Comparison of ENCODE assay signal across 15 mouse cellular contexts in genomic region chrX:51614384-51615004, GRCm38 (mm10).
DNase-seq lines count a peak whose midpoint lies in the region; ATAC-seq and TF ChIP-seq lines count a peak whose summit lies in the region.
"Had no signal": no experiment of that assay in that cellular context is flagged by ENCODE, and none has a peak within 500 bp of the region (broad histone marks: within the 10 kb centered on the region; RNA-seq: fewer than 3 reads in every experiment).

No protein-coding gene starts in this region.

- H3K9me3 ChIP-seq in kidney, embryonic 15.5 days (replicated peaks), result no peaks in the 10 kb centered on the region
- no peaks in the 10 kb centered on the region for H3K9me3 ChIP-seq in embryonic facial prominence, embryonic 14.5 days (ENCODE audit: control insufficient read depth, low read length)
- H3K9me3 ChIP-seq in hindbrain, embryonic 16.5 days (ENCODE audit: control insufficient read depth, low read length), result no peaks in the 10 kb centered on the region
- H3K9me3 ChIP-seq in midbrain, postnatal 0 days (ENCODE audit: low read length), result no peaks in the 10 kb centered on the region
- H3K9me3 ChIP-seq: embryonic facial prominence, embryonic 15.5 days; G1E; megakaryocyte, embryonic 14.5 days had no signal

- H3K4me1 ChIP-seq in kidney, embryonic 15.5 days, result no peaks in the 10 kb centered on the region
- no peaks in the 10 kb centered on the region for H3K4me1 ChIP-seq in embryonic facial prominence, embryonic 14.5 days (ENCODE audit: control insufficient read depth, insufficient read depth, low read length)
- H3K4me1 ChIP-seq in hindbrain, embryonic 16.5 days (ENCODE audit: control insufficient read depth, insufficient read depth, low read depth, low read length), result no peaks in the 10 kb centered on the region
- no peaks in the 10 kb centered on the region for H3K4me1 ChIP-seq in midbrain, postnatal 0 days (ENCODE audit: insufficient read depth, low read length)
- H3K4me1 ChIP-seq: embryonic facial prominence, embryonic 15.5 days; megakaryocyte, embryonic 14.5 days had no signal

- 0 out of 2 replicates have a peak overlapping the region, but pooled peaks have one; percentile 1 for H3K4me2 ChIP-seq in kidney, embryonic 15.5 days
- H3K4me2 ChIP-seq in embryonic facial prominence, embryonic 14.5 days (ENCODE audit: low read depth, low read length), result no peak overlapping the region
- no peak overlapping the region for H3K4me2 ChIP-seq in hindbrain, embryonic 16.5 days (ENCODE audit: low read length)
- no peak overlapping the region for H3K4me2 ChIP-seq in midbrain, postnatal 0 days (ENCODE audit: low read depth, low read length, poor library complexity, severe bottlenecking)
- H3K4me2 ChIP-seq: embryonic facial prominence, embryonic 15.5 days had no signal

- no peak for DNase-seq in kidney, adult 18-20 months
- peak; percentile 72 for DNase-seq in embryonic facial prominence, embryonic 14.5 days (ENCODE audit: low spot score)
- DNase-seq in midbrain, postnatal 0 days (ENCODE audit: low spot score), result peak; percentile 10
- DNase-seq in right cerebral cortex, postnatal 36 days (ENCODE audit: low spot score in 2 of 2), result no peak
- DNase-seq in cerebellum, postnatal 10 days, result no peak
- no peak for DNase-seq in gastrocnemius, adult 2 months
- DNase-seq: kidney, adult 11 months; spleen, adult 18-20 months; thymus, postnatal 14 days had no signal

- H3K27ac ChIP-seq in kidney, embryonic 15.5 days, result peak overlapping the region; percentile 27; the same call in 1 of the 2 replicates
- H3K27ac ChIP-seq in embryonic facial prominence, embryonic 14.5 days (replicated peaks; ENCODE audit: low read depth, low read length), result no peak overlapping the region
- no peak overlapping the region for H3K27ac ChIP-seq in hindbrain, embryonic 16.5 days (ENCODE audit: low read depth, low read length)
- H3K27ac ChIP-seq in midbrain, postnatal 0 days (ENCODE audit: low read depth, low read length), result no peak overlapping the region
- no peak overlapping the region for H3K27ac ChIP-seq in gastrocnemius, adult 2 months
- H3K27ac ChIP-seq: embryonic facial prominence, embryonic 15.5 days; liver, embryonic 14.5 days had no signal

- H3K27me3 ChIP-seq in kidney, embryonic 15.5 days, result peaks cover 11% of the 10 kb centered on the region
- peaks cover 4% of the 10 kb centered on the region; the same call in 1 of the 2 replicates for H3K27me3 ChIP-seq in embryonic facial prominence, embryonic 14.5 days (replicated peaks; ENCODE audit: control insufficient read depth, insufficient read depth, low read length)
- H3K27me3 ChIP-seq in hindbrain, embryonic 16.5 days (replicated peaks; ENCODE audit: control insufficient read depth, insufficient read depth, low read length), result no peaks in the 10 kb centered on the region
- H3K27me3 ChIP-seq in midbrain, postnatal 0 days (ENCODE audit: insufficient read depth, low read length), result no peaks in the 10 kb centered on the region

- WGBS in kidney, embryonic 15.5 days, result 23% methylated on average over 7 of the region's 7 CpGs
- WGBS in embryonic facial prominence, embryonic 14.5 days, result 35% methylated on average over 7 of the region's 7 CpGs
- 19% methylated on average over 7 of the region's 7 CpGs for WGBS in hindbrain, embryonic 16.5 days
- WGBS in midbrain, postnatal 0 days, result 29% methylated on average over 7 of the region's 7 CpGs

- no peak overlapping the region for H3K9ac ChIP-seq in kidney, embryonic 15.5 days
- no peak overlapping the region for H3K9ac ChIP-seq in embryonic facial prominence, embryonic 14.5 days (ENCODE audit: low read depth, low read length)
- no peak overlapping the region for H3K9ac ChIP-seq in hindbrain, embryonic 16.5 days (ENCODE audit: low read depth, low read length)
- H3K9ac ChIP-seq in midbrain, postnatal 0 days (replicated peaks; ENCODE audit: low read length, poor library complexity, severe bottlenecking), result no peak overlapping the region
- H3K9ac ChIP-seq: embryonic facial prominence, embryonic 15.5 days; liver, embryonic 14.5 days had no signal

- intact Hi-C loops in gastrocnemius, adult 2 months (cut with DNase I), result no loop called here

- peak; percentile 67 for ATAC-seq in kidney, embryonic 15.5 days (replicated peaks; ENCODE audit: low FRiP score)
- peak; percentile 89 for ATAC-seq in embryonic facial prominence, embryonic 14.5 days (ENCODE audit: low read depth)
- ATAC-seq in hindbrain, embryonic 16.5 days, result peak; percentile 58; the same call in 1 of the 2 replicates
- ATAC-seq in midbrain, postnatal 0 days (ENCODE audit: low FRiP score), result no peak

- no peak overlapping the region for H3K4me3 ChIP-seq in kidney, embryonic 15.5 days (replicated peaks)
- H3K4me3 ChIP-seq in embryonic facial prominence, embryonic 14.5 days (ENCODE audit: low read depth, low read length), result no peak overlapping the region
- no peak overlapping the region for H3K4me3 ChIP-seq in hindbrain, embryonic 16.5 days (ENCODE audit: low read length)
- H3K4me3 ChIP-seq in midbrain, postnatal 0 days (ENCODE audit: low read depth, low read length), result no peak overlapping the region
- no peak overlapping the region for H3K4me3 ChIP-seq in gastrocnemius, adult 2 months
- H3K4me3 ChIP-seq: embryonic facial prominence, embryonic 15.5 days; megakaryocyte, embryonic 14.5 days had no signal

- TF ChIP-seq CTCF in midbrain, postnatal 0 days (IDR thresholded peaks at IDR 0.05), result no peak
- no peak for TF ChIP-seq CTCF in gastrocnemius, adult 2 months (IDR thresholded peaks at IDR 0.05)

- no peaks in the 10 kb centered on the region for H3K36me3 ChIP-seq in kidney, embryonic 15.5 days
- no peaks in the 10 kb centered on the region for H3K36me3 ChIP-seq in embryonic facial prominence, embryonic 14.5 days (ENCODE audit: control insufficient read depth, insufficient read depth, low read length)
- no peaks in the 10 kb centered on the region for H3K36me3 ChIP-seq in hindbrain, embryonic 16.5 days (ENCODE audit: control insufficient read depth, insufficient read depth, low read length)
- H3K36me3 ChIP-seq in midbrain, postnatal 0 days (ENCODE audit: insufficient read depth, low read length), result no peaks in the 10 kb centered on the region
- H3K36me3 ChIP-seq: embryonic facial prominence, embryonic 15.5 days; G1E had no signal

Comparison
In these comparisons a context has a peak if more than half of its experiments do, and no peak if none do; other contexts are left out.
1. DNase-seq: peak in embryonic facial prominence, embryonic 14.5 days (single experiment) and midbrain, postnatal 0 days (single experiment); none in kidney, adult 18-20 months (single experiment), right cerebral cortex, postnatal 36 days (0 of 2), cerebellum, postnatal 10 days (0 of 2) and gastrocnemius, adult 2 months (single experiment).